Mouse (Mus musculus) intestine, embryonic 14.5 days (tissue): ENCODE measurements around the gene Farp1. TPM values are rescaled to one million over a fixed set of nuclear protein-coding genes. Genes with fewer than 3 reads are reported as not detected.
A peak's percentile ranks its signal among the peaks of the same experiment; 100 is the strongest.

Experiments
- ATAC-seq: fragments of 200-750 bp; cut with Nextera tagmentation; replicated peaks from 2 replicates; pipeline ENCODE4 v1.8.0; 2017; ENCODE audit warnings: low read depth, moderate number of reproducible peaks, moderate TSS enrichment, moderate library complexity; ENCODE audit not compliant: low FRiP score, low TSS enrichment
- DNase-seq: peaks from one replicate; pipeline ENCODE4 v3.0.0-alpha.2; 2018; ENCODE audit warnings: low spot score
- H3K27ac ChIP-seq: fragments of 300-500 bp; sonication (generic); 2 replicates; pipeline ENCODE4 v1.5.1; 2014; ENCODE audit warnings: low read depth, mild to moderate bottlenecking, control low read depth
- H3K27me3 ChIP-seq: fragments of 300-500 bp; sonication (generic); replicated peaks from 2 replicates; pipeline ENCODE4 v1.6.1; 2014; ENCODE audit warnings: low read length, control low read depth; ENCODE audit not compliant: control insufficient read depth, insufficient read depth
- H3K36me3 ChIP-seq: fragments of 300-500 bp; sonication (generic); 2 replicates; pipeline ENCODE4 v1.6.1; 2014; ENCODE audit warnings: low read length, control low read depth; ENCODE audit not compliant: control insufficient read depth, insufficient read depth
- H3K4me1 ChIP-seq: fragments of 300-500 bp; sonication (generic); replicated peaks from 2 replicates; pipeline ENCODE4 v1.6.1; 2014; ENCODE audit warnings: low read length, control low read depth, mixed read lengths; ENCODE audit not compliant: control insufficient read depth, insufficient read depth
- H3K4me2 ChIP-seq: fragments of 300-500 bp; sonication (generic); 2 replicates; pipeline ENCODE4 v1.6.1; 2014; ENCODE audit warnings: low read length
- H3K4me3 ChIP-seq: fragments of 300-500 bp; sonication (generic); 2 replicates; pipeline ENCODE4 v1.5.1; 2014; ENCODE audit warnings: low read depth, low read length, control low read depth, mixed read lengths
- H3K9ac ChIP-seq: fragments of 300-500 bp; sonication (generic); 2 replicates; pipeline ENCODE4 v1.6.1; 2014; ENCODE audit warnings: mild to moderate bottlenecking, low read length
- H3K9me3 ChIP-seq: fragments of 300-500 bp; sonication (generic); 2 replicates; pipeline ENCODE4 v1.6.1; 2016; ENCODE audit warnings: low read length, control low read depth; ENCODE audit not compliant: control insufficient read depth
- WGBS: fragments of 180-500 bp; shearing (Covaris S2); extraction: QIAGEN DNeasy Blood & Tissue Kit; methylation state at CpG from one replicate; pipeline ENCODE4 v1.1.7; 2014; 5-methylcytosine and 5-hydroxymethylcytosine counted together
- polyA plus RNA-seq: library from polyadenylated mRNA; unstranded; fragments of >200 nt; fragmentation: Nextera tagmentation; extraction: Ambion mirVana; gene quantifications from 2 replicates; pipeline ENCODE4 v1.2.1, GENCODE M21; 2014

The Farp1 gene
- polyA plus RNA-seq, 1 experiment from 2014 or later, result 26.1 TPM

GRCm38 (mm10) chr14:121061686-121062085 lies 26.7 kb downstream of the Farp1 start:
- H3K9me3 ChIP-seq, result no peaks in the 10 kb centered on the region
- no peak overlapping the region for H3K4me2 ChIP-seq
- H3K27me3 ChIP-seq, result no peaks in the 10 kb centered on the region
- H3K4me1 ChIP-seq, result peaks cover 42% of the 10 kb centered on the region
- peak overlapping the region; percentile 62 for H3K27ac ChIP-seq
- no peak overlapping the region for H3K4me3 ChIP-seq
- 66% methylated on average over 4 of the region's 4 CpGs for WGBS
- H3K36me3 ChIP-seq, result peaks cover 6% of the 10 kb centered on the region; the same call in 1 of the 2 replicates
- DNase-seq (no peak), ATAC-seq (no peak)
- H3K9ac ChIP-seq, result no peak overlapping the region

- H3K4me3 ChIP-seq, result no peak overlapping the region
- no peak overlapping the region for H3K9ac ChIP-seq
- H3K27ac ChIP-seq, result peak overlapping the region; percentile 62; the same call in 1 of the 2 replicates
- no peaks in the 10 kb centered on the region for H3K9me3 ChIP-seq
- peak overlapping the region; percentile 21 for H3K4me2 ChIP-seq
- DNase-seq, result peak; percentile 65
- no peaks in the 10 kb centered on the region for H3K27me3 ChIP-seq
- H3K4me1 ChIP-seq, result peaks cover 42% of the 10 kb centered on the region
- WGBS, result 22% methylated on average over 14 of the region's 14 CpGs
- peaks cover 6% of the 10 kb centered on the region; the same call in 1 of the 2 replicates for H3K36me3 ChIP-seq
- ATAC-seq, result peak; percentile 73
Measured at GRCm38 (mm10) chr14:121062238-121063082, 27.5 kb downstream of the Farp1 start.

DNA sequence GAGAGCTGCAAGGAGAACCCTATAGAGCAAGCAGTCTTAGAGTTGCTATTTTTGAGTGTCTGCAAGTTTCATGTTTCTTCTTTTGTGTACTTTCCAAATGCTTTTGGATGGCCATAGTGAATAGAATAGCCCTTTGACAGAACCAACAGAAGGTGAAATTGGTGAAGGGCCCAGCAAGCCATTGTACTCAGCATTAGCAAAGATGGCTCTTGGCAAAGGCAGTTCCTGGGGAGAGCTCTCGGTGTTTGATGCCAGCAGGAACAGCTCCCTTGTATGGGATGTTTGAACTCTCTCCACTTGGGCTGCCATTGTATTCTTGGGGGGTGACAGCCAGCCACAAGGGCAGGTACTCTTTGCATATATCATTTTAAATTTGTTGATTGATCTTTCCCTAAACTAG lies 29.7 kb downstream of the Farp1 start:
- Histone ChIP-seq H3K9ac (no peak overlapping the region), H3K36me3 (peaks cover 6% of the 10 kb centered on the region; the same call in 1 of the 2 replicates), H3K4me1 (peaks cover 32% of the 10 kb centered on the region), H3K4me2 (no peak overlapping the region), H3K27me3 (no peaks in the 10 kb centered on the region), H3K4me3 (no peak overlapping the region), H3K9me3 (no peaks in the 10 kb centered on the region), H3K27ac (no peak overlapping the region)
- no peak for ATAC-seq
- no peak for DNase-seq
- 100% methylated on average over 1 of the region's 1 CpGs for WGBS

DNA sequence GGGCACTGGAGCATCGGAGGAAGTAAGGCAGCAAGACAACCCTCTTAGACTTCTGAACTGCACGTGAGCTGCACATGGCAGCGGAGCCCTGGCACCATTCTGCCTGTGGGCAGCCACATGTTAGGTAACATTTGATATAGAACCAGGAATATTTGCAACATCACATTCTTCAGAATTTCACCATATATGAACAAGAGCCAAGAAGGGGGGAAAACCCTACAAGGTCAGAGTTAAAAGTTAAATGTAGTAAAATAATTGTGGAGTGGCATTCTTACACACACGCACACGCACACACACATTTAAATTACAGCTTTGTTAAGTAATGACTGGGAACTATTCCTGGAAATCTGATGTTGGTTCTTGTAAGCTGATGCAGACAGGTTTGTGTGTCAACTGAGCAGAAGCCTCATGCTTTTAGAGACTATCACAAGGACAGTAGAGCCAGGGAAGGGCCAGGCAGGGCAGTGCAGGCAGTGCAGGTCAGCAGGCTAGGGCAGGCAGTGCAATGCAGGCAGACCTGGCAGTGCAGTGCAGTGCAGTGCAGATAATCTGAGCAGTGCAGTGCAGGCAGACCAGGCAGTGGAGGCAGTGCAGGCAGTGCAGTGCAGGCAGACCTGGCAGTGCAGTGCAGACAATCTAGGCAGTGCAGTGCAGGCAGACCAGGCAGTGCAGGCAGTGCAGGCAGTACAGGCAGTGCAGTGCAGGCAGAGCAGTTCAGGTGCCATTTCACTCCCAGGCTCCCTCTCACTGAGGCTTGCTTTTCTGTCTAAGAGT lies 38.3 kb downstream of the Farp1 start:
- H3K4me3 ChIP-seq, result no peak overlapping the region
- ATAC-seq, result no peak

DNA sequence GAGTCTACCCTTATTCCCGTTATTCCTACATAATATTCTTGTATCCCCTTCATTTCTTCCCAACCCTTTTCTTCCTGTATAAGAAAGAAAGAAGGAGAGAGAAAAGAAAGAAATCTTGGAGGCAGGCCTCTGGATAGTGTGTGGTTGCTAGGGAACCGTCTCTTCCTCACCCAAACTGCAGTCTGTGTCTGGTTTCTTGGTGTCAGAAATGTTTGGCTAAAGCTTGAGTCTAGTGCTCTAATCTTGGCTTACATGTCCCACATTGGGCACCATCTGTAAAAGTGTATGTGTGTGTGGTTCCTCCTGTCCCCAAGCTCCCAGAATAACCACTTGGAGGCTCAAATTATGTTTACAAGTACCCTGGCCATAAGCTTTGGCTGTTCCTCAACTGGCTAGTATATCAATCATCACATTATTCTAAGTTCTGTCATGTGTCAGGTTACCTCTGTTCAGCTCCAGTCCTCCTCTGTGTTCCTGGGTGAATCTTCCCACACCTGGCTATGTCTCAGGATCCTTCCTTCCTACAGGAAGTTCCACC lies 39.3 kb downstream of the Farp1 start:
- H3K9me3 ChIP-seq, result no peaks in the 10 kb centered on the region
- no peaks in the 10 kb centered on the region for H3K4me1 ChIP-seq
- H3K4me2 ChIP-seq, result no peak overlapping the region
- no peaks in the 10 kb centered on the region for H3K27me3 ChIP-seq
- no peaks in the 10 kb centered on the region; the same call in 1 of the 2 replicates for H3K36me3 ChIP-seq
- no peak overlapping the region for H3K27ac ChIP-seq
- no peak overlapping the region for H3K9ac ChIP-seq
- no peak for ATAC-seq
- no peak for DNase-seq
- 88% methylated on average over 2 of the region's 2 CpGs for WGBS
- no peak overlapping the region for H3K4me3 ChIP-seq

More for the DNA sequence above, 38.3 kb downstream of the Farp1 start:
- Histone ChIP-seq H3K27me3 (no peaks in the 10 kb centered on the region), H3K4me2 (no peak overlapping the region), H3K4me1 (no peaks in the 10 kb centered on the region), H3K27ac (no peak overlapping the region), H3K9ac (no peak overlapping the region), H3K36me3 (no peaks in the 10 kb centered on the region; the same call in 1 of the 2 replicates), H3K9me3 (no peaks in the 10 kb centered on the region)
- 96% methylated on average over 5 of the region's 5 CpGs for WGBS
- no peak for DNase-seq

DNA sequence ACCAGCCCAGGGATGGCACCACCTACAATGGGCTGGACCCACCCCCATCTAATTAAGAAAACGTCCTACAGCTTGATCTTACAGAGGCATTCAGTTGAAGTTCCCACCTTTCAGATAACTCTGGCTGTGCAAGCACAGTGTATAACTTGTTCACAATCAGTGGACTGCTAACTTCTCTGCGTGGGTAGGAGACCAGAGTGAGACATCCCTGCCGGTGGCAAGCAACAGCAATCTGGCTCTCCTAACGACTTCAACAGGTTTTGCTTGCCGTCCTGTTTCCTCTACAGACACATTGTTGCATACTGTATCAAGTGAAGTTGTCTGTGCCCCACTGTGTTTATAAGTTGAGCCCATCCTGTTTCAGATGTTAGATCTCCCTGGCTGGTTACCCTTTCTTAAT lies 45.7 kb downstream of the Farp1 start:
- H3K9ac ChIP-seq, result no peak overlapping the region
- no peak overlapping the region for H3K4me2 ChIP-seq
- ATAC-seq (no peak), DNase-seq (no peak)
- no peak overlapping the region for H3K4me3 ChIP-seq
- WGBS, result 77% methylated on average over 5 of the region's 5 CpGs
- no peak overlapping the region for H3K27ac ChIP-seq
- H3K9me3 ChIP-seq, result no peaks in the 10 kb centered on the region
- 0 out of 2 replicates have a peak, but pooled peaks cover 4% of the 10 kb centered on the region for H3K36me3 ChIP-seq
- peaks cover 9% of the 10 kb centered on the region for H3K4me1 ChIP-seq
- H3K27me3 ChIP-seq, result no peaks in the 10 kb centered on the region

DNA sequence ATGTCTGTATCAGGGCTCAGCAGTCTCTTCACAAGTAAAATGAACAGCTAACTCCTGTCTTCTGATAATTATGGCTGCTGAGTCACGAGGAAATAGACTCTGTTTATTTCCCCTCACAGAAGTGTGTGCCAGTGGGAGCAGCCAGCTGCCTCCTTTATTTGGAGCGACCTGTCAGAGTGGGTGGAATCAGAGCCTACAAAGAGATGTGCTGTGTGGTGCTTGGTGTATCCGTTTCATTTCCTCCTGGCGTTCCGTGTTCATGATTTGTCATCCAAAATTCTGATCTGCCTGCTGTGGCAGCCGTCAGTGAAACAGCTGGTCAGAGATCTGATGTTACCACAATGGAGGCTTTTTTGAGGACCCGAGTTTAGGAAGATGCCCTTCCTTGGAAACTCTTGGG lies 47.3 kb downstream of the Farp1 start:
- no peaks in the 10 kb centered on the region for H3K27me3 ChIP-seq
- ATAC-seq (0 out of 2 replicates have a peak, but pooled peaks have one; percentile 53), DNase-seq (no peak)
- H3K36me3 ChIP-seq, result 0 out of 2 replicates have a peak, but pooled peaks cover 4% of the 10 kb centered on the region
- no peak overlapping the region for H3K9ac ChIP-seq
- no peak overlapping the region for H3K4me3 ChIP-seq
- no peaks in the 10 kb centered on the region for H3K9me3 ChIP-seq
- 44% methylated on average over 7 of the region's 7 CpGs for WGBS
- H3K4me2 ChIP-seq, result no peak overlapping the region
- H3K27ac ChIP-seq, result no peak overlapping the region
- H3K4me1 ChIP-seq, result peaks cover 9% of the 10 kb centered on the region

DNA sequence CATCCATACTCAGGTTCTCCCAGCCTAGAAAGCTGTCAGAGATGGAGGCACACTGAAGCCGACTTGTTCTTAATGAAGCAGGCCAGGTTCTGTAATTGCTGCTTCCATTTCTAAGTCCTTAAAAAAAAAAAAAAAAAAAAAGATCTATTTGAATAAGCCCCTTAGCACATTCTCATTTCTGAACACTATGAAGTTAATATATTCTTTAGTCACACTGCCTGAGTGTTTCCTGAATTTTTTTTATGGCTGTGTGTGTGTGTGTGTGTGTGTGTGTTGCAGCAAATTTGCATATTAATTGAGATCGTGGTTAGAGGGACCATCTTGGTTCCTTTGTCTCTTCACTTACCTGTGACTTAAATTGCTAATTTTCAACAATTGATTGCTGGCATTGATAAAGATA lies 47.8 kb downstream of the Farp1 start:
- ATAC-seq (no peak), DNase-seq (no peak)
- Histone ChIP-seq H3K4me3 (no peak overlapping the region), H3K27me3 (no peaks in the 10 kb centered on the region), H3K4me1 (peaks cover 9% of the 10 kb centered on the region), H3K9ac (no peak overlapping the region), H3K4me2 (no peak overlapping the region), H3K9me3 (no peaks in the 10 kb centered on the region), H3K36me3 (0 out of 2 replicates have a peak, but pooled peaks cover 4% of the 10 kb centered on the region), H3K27ac (no peak overlapping the region)
- WGBS, result 70% methylated on average over 2 of the region's 2 CpGs
